Comparison of ENCODE assay signal across 18 mouse cellular contexts in genomic region chr2:65450449-65451360, GRCm38 (mm10).
A peak's percentile ranks its signal among the peaks of the same experiment; 100 is the strongest.
DNase-seq lines count a peak whose midpoint lies in the region; ATAC-seq and TF ChIP-seq lines count a peak whose summit lies in the region.
"Had no signal": no experiment of that assay in that cellular context is flagged by ENCODE, and none has a peak within 500 bp of the region (broad histone marks: within the 10 kb centered on the region; RNA-seq: fewer than 3 reads in every experiment).

No protein-coding gene starts in this region.

- no peaks in the 10 kb centered on the region for H3K27me3 ChIP-seq in hindbrain, embryonic 16.5 days (replicated peaks; ENCODE audit: control insufficient read depth, insufficient read depth, low read length)
- H3K27me3 ChIP-seq in midbrain, postnatal 0 days (ENCODE audit: insufficient read depth, low read length), result no peaks in the 10 kb centered on the region
- H3K27me3 ChIP-seq: embryonic facial prominence, embryonic 15.5 days; stomach, embryonic 15.5 days had no signal

- no peak overlapping the region for H3K27ac ChIP-seq in hindbrain, embryonic 16.5 days (ENCODE audit: low read depth, low read length)
- peak overlapping the region; percentile 38; the same call in 1 of the 2 replicates for H3K27ac ChIP-seq in midbrain, postnatal 0 days (ENCODE audit: low read depth, low read length)
- H3K27ac ChIP-seq: embryonic facial prominence, embryonic 15.5 days; gastrocnemius, adult 2 months; liver, embryonic 14.5 days; stomach, embryonic 15.5 days had no signal

- no peaks in the 10 kb centered on the region for H3K36me3 ChIP-seq in hindbrain, embryonic 16.5 days (ENCODE audit: control insufficient read depth, insufficient read depth, low read length)
- H3K36me3 ChIP-seq in midbrain, postnatal 0 days (ENCODE audit: insufficient read depth, low read length), result no peaks in the 10 kb centered on the region
- H3K36me3 ChIP-seq: embryonic facial prominence, embryonic 15.5 days; stomach, embryonic 15.5 days had no signal

- H3K4me2 ChIP-seq in hindbrain, embryonic 16.5 days (ENCODE audit: low read length), result no peak overlapping the region
- H3K4me2 ChIP-seq in midbrain, postnatal 0 days (ENCODE audit: low read depth, low read length, poor library complexity, severe bottlenecking), result no peak overlapping the region
- H3K4me2 ChIP-seq: embryonic facial prominence, embryonic 15.5 days; heart, embryonic 11.5 days; stomach, embryonic 15.5 days had no signal

- H3K4me3 ChIP-seq in hindbrain, embryonic 16.5 days (ENCODE audit: low read length), result no peak overlapping the region
- no peak overlapping the region for H3K4me3 ChIP-seq in midbrain, postnatal 0 days (ENCODE audit: low read depth, low read length)
- H3K4me3 ChIP-seq: embryonic facial prominence, embryonic 15.5 days; gastrocnemius, adult 2 months; stomach, embryonic 15.5 days had no signal

- ATAC-seq in hindbrain, embryonic 16.5 days, result peak; percentile 92
- ATAC-seq in midbrain, postnatal 0 days (ENCODE audit: low FRiP score), result peak; percentile 92
- ATAC-seq: Patski had no signal

- WGBS in hindbrain, embryonic 16.5 days, result 36% methylated on average over 2 of the region's 2 CpGs
- 28% methylated on average over 2 of the region's 2 CpGs for WGBS in midbrain, postnatal 0 days

- DNase-seq in layer of hippocampus, adult 11-12 months (ENCODE audit: low spot score), result peak; percentile 21
- DNase-seq in layer of hippocampus, postnatal 25 days (ENCODE audit: extremely low spot score in 1 of 2, low spot score in 1 of 2), result no peak
- peak; percentile 9 for DNase-seq in embryo, embryonic 11 days
- DNase-seq in midbrain, postnatal 0 days (ENCODE audit: low spot score), result peak; percentile 63
- no peak for DNase-seq in kidney, postnatal 25 days
- DNase-seq in heart, adult 9 months (ENCODE audit: low spot score in 2 of 2), result no peak
- DNase-seq in testis, postnatal 14 days (ENCODE audit: low spot score), result no peak
- DNase-seq: adrenal gland, postnatal 10 days; cerebellum, adult 11-12 months; gastrocnemius, adult 2 months; kidney, postnatal 14 days; lung, postnatal 36 days had no signal

- H3K9me3 ChIP-seq in hindbrain, embryonic 16.5 days (ENCODE audit: control insufficient read depth, low read length), result no peaks in the 10 kb centered on the region
- H3K9me3 ChIP-seq in midbrain, postnatal 0 days (ENCODE audit: low read length), result no peaks in the 10 kb centered on the region
- H3K9me3 ChIP-seq: embryonic facial prominence, embryonic 15.5 days; stomach, embryonic 15.5 days had no signal

- no peak overlapping the region for H3K9ac ChIP-seq in hindbrain, embryonic 16.5 days (ENCODE audit: low read depth, low read length)
- no peak overlapping the region for H3K9ac ChIP-seq in midbrain, postnatal 0 days (replicated peaks; ENCODE audit: low read length, poor library complexity, severe bottlenecking)
- H3K9ac ChIP-seq: embryonic facial prominence, embryonic 15.5 days; liver, embryonic 14.5 days; stomach, embryonic 15.5 days had no signal

- no peak for TF ChIP-seq CTCF in midbrain, postnatal 0 days (IDR thresholded peaks at IDR 0.05)

- no peaks in the 10 kb centered on the region for H3K4me1 ChIP-seq in hindbrain, embryonic 16.5 days (ENCODE audit: control insufficient read depth, insufficient read depth, low read depth, low read length)
- no peaks in the 10 kb centered on the region for H3K4me1 ChIP-seq in midbrain, postnatal 0 days (ENCODE audit: insufficient read depth, low read length)
- H3K4me1 ChIP-seq: embryonic facial prominence, embryonic 15.5 days; stomach, embryonic 15.5 days had no signal

Comparison
In these comparisons a context has a peak if more than half of its experiments do, and no peak if none do; other contexts are left out.
1. DNase-seq: peak in layer of hippocampus, adult 11-12 months (single experiment), embryo, embryonic 11 days (single experiment) and midbrain, postnatal 0 days (single experiment); none in layer of hippocampus, postnatal 25 days (0 of 2), kidney, postnatal 25 days (0 of 2), heart, adult 9 months (0 of 2) and testis, postnatal 14 days (single experiment).